Mouse (Mus musculus) embryonic fibroblast, embryonic 13.5 days (primary cell): ENCODE results near the gene Rgs9.

ENCODE experiments used
- CTCF ChIP-seq: IDR thresholded peaks from 2 replicates; pipeline ENCODE4 v1.5.1; 2011; ENCODE audit warnings: mild to moderate bottlenecking, control low read depth, low read length, moderate library complexity, borderline replicate concordance; ENCODE audit not compliant: insufficient read depth
- POLR2A ChIP-seq: IDR thresholded peaks from 2 replicates; pipeline ENCODE4 v1.6.1; 2011; ENCODE audit warnings: low read depth, mild to moderate bottlenecking, control low read depth, low read length, moderate library complexity

DNA sequence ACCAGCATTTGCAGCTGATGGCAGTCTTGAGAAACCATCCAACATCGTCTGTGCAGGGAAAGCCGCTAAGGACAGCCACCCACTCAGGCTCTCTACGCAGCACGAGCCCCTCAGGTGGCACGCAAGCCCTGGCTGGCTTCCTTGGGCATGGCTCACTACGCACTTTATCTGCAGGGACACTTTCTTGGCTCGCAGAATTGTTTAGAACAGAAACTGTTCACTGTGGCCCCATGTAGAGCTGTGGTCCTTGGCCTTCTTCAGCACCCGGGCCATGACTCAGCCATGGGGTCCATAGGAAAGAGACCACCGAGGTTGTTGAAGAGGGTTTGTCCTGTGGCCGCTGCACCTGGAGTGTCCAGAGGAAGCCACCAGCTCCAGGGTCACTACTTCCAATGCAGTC, 30.0 kb upstream of the Rgs9 start:
- no peak for TF ChIP-seq CTCF
- TF ChIP-seq POLR2A = no peak
